Comparison of ENCODE assay signal across 16 mouse cellular contexts in genomic region chr8:111305031-111305730, GRCm38 (mm10). TPM values are rescaled to one million over a fixed set of nuclear protein-coding genes. Genes with fewer than 3 reads are reported as not detected.
DNase-seq lines count a peak whose midpoint lies in the region; ATAC-seq and TF ChIP-seq lines count a peak whose summit lies in the region.
"Had no signal": no experiment of that assay in that cellular context is flagged by ENCODE, and none has a peak within 500 bp of the region (broad histone marks: within the 10 kb centered on the region; RNA-seq: fewer than 3 reads in every experiment).

No protein-coding gene starts in this region.

- no peaks in the 10 kb centered on the region for H3K79me2 ChIP-seq in liver, adult 2 months (ENCODE audit: control insufficient read depth, insufficient read depth, low read length)

- no peak overlapping the region for H3K27ac ChIP-seq in liver, adult 2 months (replicated peaks; ENCODE audit: insufficient read depth, low read depth, low read length)
- H3K27ac ChIP-seq in liver, embryonic 12.5 days: no peak overlapping the region
- H3K27ac ChIP-seq: embryonic facial prominence, embryonic 13.5 days; hindbrain, embryonic 15.5 days; liver, embryonic 14.5 days; stomach, postnatal 0 days had no signal

- no peak overlapping the region for H3K4me2 ChIP-seq in liver, embryonic 12.5 days
- H3K4me2 ChIP-seq: embryonic facial prominence, embryonic 13.5 days; hindbrain, embryonic 15.5 days had no signal

- DNase-seq in heart, adult 9 months (ENCODE audit: low spot score in 2 of 2): peak; percentile 25 to 27
- DNase-seq in heart, postnatal 25 days (ENCODE audit: low spot score): no peak
- DNase-seq in liver, adult 2 months (ENCODE audit: extremely low read depth, low read depth, low spot score): peak; percentile 39
- peak; percentile 56 for DNase-seq in adrenal gland, adult 8-10 months
- DNase-seq in ovary, postnatal 14 days (ENCODE audit: low spot score): peak; percentile 25
- DNase-seq in spleen, postnatal 4 days (ENCODE audit: low spot score in 2 of 2): no peak
- DNase-seq: cerebellum, adult 11-12 months; right cerebral cortex, postnatal 14 days had no signal

- H3K4me3 ChIP-seq in liver, adult 2 months (ENCODE audit: insufficient read depth, low read depth, low read length): no peak overlapping the region
- no peak overlapping the region for H3K4me3 ChIP-seq in liver, embryonic 12.5 days
- H3K4me3 ChIP-seq: embryonic facial prominence, embryonic 13.5 days; hindbrain, embryonic 15.5 days; megakaryocyte, embryonic 14.5 days had no signal

- H3K4me1 ChIP-seq in liver, adult 2 months (ENCODE audit: control insufficient read depth, insufficient read depth, low read length): no peaks in the 10 kb centered on the region
- H3K4me1 ChIP-seq in liver, embryonic 12.5 days: 0 out of 2 replicates have a peak, but pooled peaks cover 6% of the 10 kb centered on the region
- H3K4me1 ChIP-seq: embryonic facial prominence, embryonic 13.5 days; hindbrain, embryonic 15.5 days; megakaryocyte, embryonic 14.5 days had no signal

- WGBS in liver, adult 2 months: 29% methylated on average over 5 of the region's 5 CpGs
- WGBS in liver, embryonic 12.5 days (ENCODE audit: insufficient replicate concordance): 37% methylated on average over 5 of the region's 5 CpGs

- intact Hi-C loops in heart, postnatal 25 days (cut with DNase I): no loop called here

- H3K27me3 ChIP-seq in liver, adult 2 months (ENCODE audit: control insufficient read depth, insufficient read depth, low read length): no peaks in the 10 kb centered on the region
- H3K27me3 ChIP-seq in liver, embryonic 12.5 days (replicated peaks): no peaks in the 10 kb centered on the region
- H3K27me3 ChIP-seq: CH12.LX; embryonic facial prominence, embryonic 13.5 days; hindbrain, embryonic 15.5 days; megakaryocyte, embryonic 14.5 days had no signal

- no peak for ATAC-seq in liver, embryonic 12.5 days
- ATAC-seq in megakaryocyte-erythroid progenitor cell, adult 5-6 weeks (replicated peaks; ENCODE audit: low FRiP score, low TSS enrichment, poor library complexity, severe bottlenecking): no peak

- no peaks in the 10 kb centered on the region for H3K9me3 ChIP-seq in liver, embryonic 12.5 days (replicated peaks)
- H3K9me3 ChIP-seq: embryonic facial prominence, embryonic 13.5 days; hindbrain, embryonic 15.5 days; megakaryocyte, embryonic 14.5 days had no signal

- TF ChIP-seq POLR2A in liver, adult 2 months (IDR thresholded peaks at IDR 0.05; ENCODE audit: extremely low read depth, insufficient read depth, low read length): no peak

- TF ChIP-seq CTCF in liver, adult 2 months (IDR thresholded peaks at IDR 0.05; ENCODE audit: low read depth, low read length): no peak

- no peak overlapping the region for H3K9ac ChIP-seq in liver, adult 2 months (ENCODE audit: low read depth, low read length)
- H3K9ac ChIP-seq in liver, embryonic 12.5 days: no peak overlapping the region
- H3K9ac ChIP-seq: embryonic facial prominence, embryonic 13.5 days; hindbrain, embryonic 15.5 days; liver, embryonic 14.5 days had no signal

- no peaks in the 10 kb centered on the region for H3K36me3 ChIP-seq in liver, adult 2 months (ENCODE audit: control insufficient read depth, insufficient read depth, low read length)
- H3K36me3 ChIP-seq in liver, embryonic 12.5 days: no peaks in the 10 kb centered on the region
- H3K36me3 ChIP-seq: embryonic facial prominence, embryonic 13.5 days; hindbrain, embryonic 15.5 days had no signal

RNA-seq across cellular contexts. Expression of gene Rfwd3, which starts 5.2 kb away (rescaled TPM):
- 10 to 100 TPM; 16.7 to 17.9 TPM for total RNA-seq in heart, postnatal 25 days (2021)
- 12.2 and 14.0 TPM in 2 replicates for total RNA-seq in liver, adult 2 months (2014; rRNA removed)
- 4.9 and 6.3 TPM in 2 replicates for polyA plus RNA-seq in liver, adult 2 months (2012; rRNA removed)
- polyA plus RNA-seq in liver, embryonic 12.5 days (2016; fragmentation: Nextera tagmentation; extraction: Ambion mirVana): 70.6 and 71.0 TPM in 2 replicates
- 10 to 100 TPM; 66.0 to 70.6 (median 68.9) TPM for total RNA-seq in adrenal gland, adult 8-10 months (2022)
- total RNA-seq in megakaryocyte-erythroid progenitor cell, adult 5-6 weeks (2014; fragmentation: Nextera tagmentation): 74.5 and 75.6 TPM in 2 replicates
- total RNA-seq in megakaryocyte-erythroid progenitor cell, adult 5-6 weeks (2017): 51.3 and 63.6 TPM in 2 replicates

RNA-seq across cellular contexts. Expression of gene Mlkl, which starts 32.8 kb away (rescaled TPM):
- total RNA-seq in heart, postnatal 25 days (2021): 1 to 10 TPM; 2.8 TPM
- total RNA-seq in liver, adult 2 months (2014; rRNA removed): 6.0 and 6.4 TPM in 2 replicates
- polyA plus RNA-seq in liver, adult 2 months (2012; rRNA removed): 1.1 and 2.5 TPM in 2 replicates
- 1.9 TPM in 2 replicates for polyA plus RNA-seq in liver, embryonic 12.5 days (2016; fragmentation: Nextera tagmentation; extraction: Ambion mirVana)
- total RNA-seq in adrenal gland, adult 8-10 months (2022): 10 to 100 TPM in 2 of 4 experiments, 1 to 10 TPM in 2; 7.0 to 26.7 (median 11.4) TPM
- 6.6 and 20.9 TPM in 2 replicates for total RNA-seq in megakaryocyte-erythroid progenitor cell, adult 5-6 weeks (2014; fragmentation: Nextera tagmentation)
- total RNA-seq in megakaryocyte-erythroid progenitor cell, adult 5-6 weeks (2017): 13.6 and 31.6 TPM in 2 replicates

RNA-seq across cellular contexts. Expression of gene Glg1, which starts 46.2 kb away (rescaled TPM):
- total RNA-seq in heart, postnatal 25 days (2021): 100 to 1,000 TPM in 1 of 2 experiments, 10 to 100 TPM in 1; 96.0 to 105 TPM
- total RNA-seq in liver, adult 2 months (2014; rRNA removed): 13.5 and 18.1 TPM in 2 replicates
- polyA plus RNA-seq in liver, adult 2 months (2012; rRNA removed): 10.1 and 12.0 TPM in 2 replicates
- 30.7 and 32.3 TPM in 2 replicates for polyA plus RNA-seq in liver, embryonic 12.5 days (2016; fragmentation: Nextera tagmentation; extraction: Ambion mirVana)
- 100 to 1,000 TPM; 134 to 184 (median 162) TPM for total RNA-seq in adrenal gland, adult 8-10 months (2022)
- total RNA-seq in megakaryocyte-erythroid progenitor cell, adult 5-6 weeks (2014; fragmentation: Nextera tagmentation): 24.8 and 39.2 TPM in 2 replicates
- total RNA-seq in megakaryocyte-erythroid progenitor cell, adult 5-6 weeks (2017): 42.1 and 43.2 TPM in 2 replicates

Comparison
In these comparisons a context has a peak if more than half of its experiments do, and no peak if none do; other contexts are left out.
1. DNase-seq: peak in heart, adult 9 months (2 of 2), liver, adult 2 months (single experiment), adrenal gland, adult 8-10 months (single experiment) and ovary, postnatal 14 days (single experiment); none in heart, postnatal 25 days (single experiment) and spleen, postnatal 4 days (0 of 2).